Mouse (Mus musculus): Measurements from ENCODE around the gene Gm14308.
"Not testable (repeated sequence)": the region's sequence is repeated elsewhere in the genome, so short reads cannot be mapped to it uniquely, and the experiment has no call there.

Gene Gm14308

GRCm38 (mm10) chr2:176636244-176636643, at the start of gene Gm14308:
Gene Gm14308, minus strand, starts transcription at chr2:176636344.
- DNase-seq (ENCODE audit: low read depth): not testable (repeated sequence)

- DNase-seq (ENCODE audit: low read depth): not testable (repeated sequence)
Measured at GRCm38 (mm10) chr2:176670222-176670621, 34.1 kb upstream of the Gm14308 start, which contains the start of gene Zfp973. Gene Zfp973, plus strand, starts transcription at chr2:176670522.

Measured in 416B (cell line).